Mouse (Mus musculus) lung, embryonic 14.5 days (tissue): ENCODE data around the gene Rnf167. TPM values are rescaled to one million over a fixed set of nuclear protein-coding genes. Genes with fewer than 3 reads are reported as not detected.

Experiments used
- ATAC-seq: fragments of 200-750 bp; cut with Nextera tagmentation; 2 replicates; pipeline ENCODE4 v1.8.0; 2017; ENCODE audit warnings: mild to moderate bottlenecking, moderate TSS enrichment, moderate library complexity; ENCODE audit not compliant: insufficient read depth
- DNase-seq: peaks from one replicate; pipeline ENCODE4 v3.0.0-alpha.2; 2015
- H3K27ac ChIP-seq: fragments of 300-500 bp; sonication (generic); 2 replicates; pipeline ENCODE4 v1.5.1; 2014; ENCODE audit warnings: low read depth, mild to moderate bottlenecking, moderate library complexity
- H3K27me3 ChIP-seq: fragments of 300-500 bp; sonication (generic); 2 replicates; pipeline ENCODE4 v1.6.1; 2014; ENCODE audit warnings: low read length, control low read depth; ENCODE audit not compliant: insufficient read depth
- H3K36me3 ChIP-seq: fragments of 300-500 bp; sonication (generic); 2 replicates; pipeline ENCODE4 v1.6.1; 2014; ENCODE audit warnings: control low read depth; ENCODE audit not compliant: insufficient read depth
- H3K4me1 ChIP-seq: fragments of 300-500 bp; sonication (generic); 2 replicates; pipeline ENCODE4 v1.6.1; 2014; ENCODE audit warnings: antibody characterized with exemption, control low read depth; ENCODE audit not compliant: insufficient read depth
- H3K4me2 ChIP-seq: fragments of 300-500 bp; sonication (generic); 2 replicates; pipeline ENCODE4 v1.6.1; 2014; ENCODE audit warnings: mild to moderate bottlenecking
- H3K4me3 ChIP-seq: fragments of 300-500 bp; sonication (generic); 2 replicates; pipeline ENCODE4 v1.5.1; 2014; ENCODE audit warnings: low read depth, low read length
- H3K9ac ChIP-seq: fragments of 300-500 bp; sonication (generic); 2 replicates; pipeline ENCODE4 v1.6.1; 2014
- H3K9me3 ChIP-seq: fragments of 300-500 bp; sonication (generic); 2 replicates; pipeline ENCODE4 v1.6.1; 2016; ENCODE audit warnings: low read depth, low read length, control low read depth
- CTCF ChIP-seq: IDR thresholded peaks from 2 replicates; pipeline ENCODE4 v1.5.1; 2016; ENCODE audit warnings: antibody characterized with exemption, low read depth
- WGBS: fragments of 180-500 bp; shearing (Covaris S2); extraction: QIAGEN DNeasy Blood & Tissue Kit; methylation state at CpG from one replicate; pipeline ENCODE4 v1.1.7; 2014; 5-methylcytosine and 5-hydroxymethylcytosine counted together
- polyA plus RNA-seq: library from polyadenylated mRNA; unstranded; fragments of >200 nt; fragmentation: Nextera tagmentation; extraction: Ambion mirVana; gene quantifications from 2 replicates; pipeline ENCODE4 v1.2.1, GENCODE M21; 2014

Gene Rnf167
- polyA plus RNA-seq, 1 experiment from 2014 or later, result 98.8 TPM

DNA sequence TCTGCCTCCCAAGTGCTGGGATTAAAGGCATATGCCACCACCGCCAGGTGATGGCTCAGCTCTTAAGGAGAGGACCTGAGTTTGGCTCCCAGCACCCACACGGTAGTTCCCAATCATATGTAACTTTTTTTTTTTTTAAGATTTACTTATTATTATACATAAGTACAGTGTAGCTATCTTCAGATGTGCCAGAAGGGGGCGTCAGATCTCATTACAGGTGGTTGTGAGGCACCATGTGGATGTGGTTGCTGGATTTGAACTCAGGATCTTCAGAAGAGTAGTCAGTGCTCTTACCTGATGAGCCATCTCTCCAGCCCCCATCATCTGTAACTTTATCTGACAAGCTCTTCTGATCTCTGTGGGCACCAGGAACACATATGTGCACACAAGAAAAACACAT, 50.3 kb downstream of the Rnf167 start:
- Histone ChIP-seq H3K36me3 (no peaks in the 10 kb centered on the region), H3K27ac (no peak overlapping the region), H3K4me1 (peaks cover 5% of the 10 kb centered on the region; the same call in 1 of the 2 replicates), H3K4me2 (no peak overlapping the region), H3K9me3 (no peaks in the 10 kb centered on the region), H3K27me3 (no peaks in the 10 kb centered on the region), H3K9ac (no peak overlapping the region), H3K4me3 (no peak overlapping the region)
- 0 out of 2 replicates have a peak, but pooled peaks have one; percentile 7 for TF ChIP-seq CTCF
- ATAC-seq (no peak), DNase-seq (no peak)
- WGBS, result 69% methylated on average over 3 of the region's 3 CpGs

GRCm38 (mm10) chr11:70699051-70699450, 52.0 kb downstream of the Rnf167 start:
- H3K4me3 ChIP-seq, result no peak overlapping the region
- H3K4me1 ChIP-seq, result peaks cover 8% of the 10 kb centered on the region; the same call in 1 of the 2 replicates
- TF ChIP-seq CTCF, result no peak
- H3K9ac ChIP-seq, result no peak overlapping the region
- H3K27me3 ChIP-seq, result no peaks in the 10 kb centered on the region
- H3K9me3 ChIP-seq, result no peaks in the 10 kb centered on the region
- DNase-seq (no peak), ATAC-seq (no peak)
- peaks cover 14% of the 10 kb centered on the region for H3K36me3 ChIP-seq
- 80% methylated on average over 2 of the region's 2 CpGs for WGBS
- 0 out of 2 replicates have a peak overlapping the region, but pooled peaks have one; percentile 88 for H3K4me2 ChIP-seq
- H3K27ac ChIP-seq, result no peak overlapping the region

GRCm38 (mm10) chr11:70699722-70700556, 52.9 kb downstream of the Rnf167 start, which contains the start of the genes Inca1 and Kif1c:
Gene Inca1 (minus strand): TSS chr11:70700155.
Gene Kif1c (plus strand): TSS chr11:70700548.
- no peaks in the 10 kb centered on the region for H3K9me3 ChIP-seq
- H3K4me1 ChIP-seq, result peaks cover 8% of the 10 kb centered on the region; the same call in 1 of the 2 replicates
- 1% methylated on average over 62 of the region's 69 CpGs for WGBS
- ATAC-seq (peak; percentile 95), DNase-seq (peak; percentile 97)
- H3K27me3 ChIP-seq, result no peaks in the 10 kb centered on the region
- TF ChIP-seq CTCF, result no peak
- H3K4me2 ChIP-seq, result peak within 1 kb of the TSS; percentile 88
- H3K4me3 ChIP-seq, result peak within 1 kb of the TSS; percentile 71
- H3K36me3 ChIP-seq, result peaks cover 23% of the 10 kb centered on the region
- H3K27ac ChIP-seq, result peak within 1 kb of the TSS; percentile 96
- peak within 1 kb of the TSS; percentile 91 for H3K9ac ChIP-seq

DNA sequence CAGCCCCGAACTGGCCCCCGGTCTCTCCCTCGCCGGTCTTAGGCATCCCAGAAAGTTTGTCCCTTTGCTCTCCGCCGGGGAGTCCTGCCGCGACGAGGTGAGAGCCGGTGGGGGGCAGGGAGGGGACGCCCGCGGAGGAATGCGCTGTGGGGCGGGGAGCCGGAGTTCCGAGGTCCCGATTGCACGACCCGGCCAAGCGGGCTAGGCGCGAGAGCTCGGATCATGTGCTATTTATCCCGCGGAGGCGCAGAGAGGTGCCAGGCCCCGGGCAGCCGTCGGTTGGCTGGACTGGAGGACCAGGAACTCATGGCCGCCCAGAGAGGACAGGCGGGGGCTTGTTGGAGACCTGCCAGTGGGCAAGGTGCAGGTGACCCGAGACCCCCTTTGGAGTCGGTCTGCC, 53.6 kb downstream of the Rnf167 start:
- Histone ChIP-seq H3K9me3 (no peaks in the 10 kb centered on the region), H3K27ac (peak overlapping the region; percentile 96), H3K4me3 (peak overlapping the region; percentile 71), H3K9ac (peak overlapping the region; percentile 91), H3K36me3 (peaks cover 30% of the 10 kb centered on the region), H3K4me1 (peaks cover 8% of the 10 kb centered on the region; the same call in 1 of the 2 replicates), H3K4me2 (peak overlapping the region; percentile 88), H3K27me3 (no peaks in the 10 kb centered on the region)
- under 1% methylated on average over 34 of the region's 34 CpGs for WGBS
- no peak for TF ChIP-seq CTCF
- DNase-seq (peak; percentile 69), ATAC-seq (peak; percentile 38; the same call in 1 of the 2 replicates)

Other genes starting within 250 kb of the Rnf167 start
- 44.4 and 46.5 TPM in 2 replicates for gene Pelp1, start 237.2 kb upstream of the Rnf167 start, polyA plus RNA-seq
- gene Arrb2, start 214.6 kb upstream of the Rnf167 start, polyA plus RNA-seq, result 15.1 and 17.6 TPM in 2 replicates
- gene Med11, start 195.3 kb upstream of the Rnf167 start, polyA plus RNA-seq, result 43.0 and 47.9 TPM in 2 replicates
- 0.28 and 0.65 TPM in 2 replicates for gene Zmynd15, start 187.8 kb upstream of the Rnf167 start, polyA plus RNA-seq
- gene Cxcl16, start 187.3 kb upstream of the Rnf167 start, polyA plus RNA-seq, result 4.9 and 5.8 TPM in 2 replicates
- gene Tm4sf5, start 142.0 kb upstream of the Rnf167 start, polyA plus RNA-seq, result 1.2 and 1.3 TPM in 2 replicates
- gene Vmo1, start 132.6 kb upstream of the Rnf167 start, polyA plus RNA-seq, result 0.38 TPM in 1 of 2 replicates, not detected in the other
- 0.30 and 0.55 TPM in 2 replicates for gene Gltpd2, start 128.0 kb upstream of the Rnf167 start, polyA plus RNA-seq
- gene Psmb6, start 121.9 kb upstream of the Rnf167 start, polyA plus RNA-seq, result 778 and 813 TPM in 2 replicates
- gene Gm40193, start 114.3 kb upstream of the Rnf167 start, polyA plus RNA-seq, result not detected in 2 replicates
- 5.9 and 6.4 TPM in 2 replicates for gene Pld2, start 107.2 kb upstream of the Rnf167 start, polyA plus RNA-seq
- 15.2 and 15.4 TPM in 2 replicates for gene Mink1, start 84.4 kb upstream of the Rnf167 start, polyA plus RNA-seq
- not detected in 2 replicates for gene 4930544D05Rik, start 31.4 kb upstream of the Rnf167 start, polyA plus RNA-seq
- gene Chrne, start 28.0 kb upstream of the Rnf167 start, polyA plus RNA-seq, result not detected in 2 replicates
- 0.81 and 1.1 TPM in 2 replicates for gene Gp1ba, start 8.1 kb upstream of the Rnf167 start, polyA plus RNA-seq
- 128 and 133 TPM in 2 replicates for gene Slc25a11, start 244 bp downstream of the Rnf167 start, polyA plus RNA-seq
- gene Pfn1, start 7.4 kb downstream of the Rnf167 start, polyA plus RNA-seq, result 2,124 and 2,138 TPM in 2 replicates
- 12.7 and 19.6 TPM in 2 replicates for gene Eno3, start 10.0 kb downstream of the Rnf167 start, polyA plus RNA-seq
- 141 and 167 TPM in 2 replicates for gene Spag7, start 22.2 kb downstream of the Rnf167 start, polyA plus RNA-seq
- 15.3 and 16.2 TPM in 2 replicates for gene Camta2, start 40.9 kb downstream of the Rnf167 start, polyA plus RNA-seq
- gene Inca1, start 52.9 kb downstream of the Rnf167 start, polyA plus RNA-seq, result 1.1 and 1.5 TPM in 2 replicates
- 12.4 and 13.7 TPM in 2 replicates for gene Kif1c, start 53.3 kb downstream of the Rnf167 start, polyA plus RNA-seq
- gene Zfp3, start 117.0 kb downstream of the Rnf167 start, polyA plus RNA-seq, result 4.0 and 4.2 TPM in 2 replicates
- gene Scimp, start 165.4 kb downstream of the Rnf167 start, polyA plus RNA-seq, result not detected in 2 replicates
- gene Rabep1, start 197.5 kb downstream of the Rnf167 start, polyA plus RNA-seq, result 32.3 and 32.6 TPM in 2 replicates